Mouse (Mus musculus) cerebellum, adult 2 months (tissue): ENCODE measurements at regions not wholly inside any gene's neighbourhood (a gene's known extent, or its start where the extent isn't known, plus 50 kb on each side); places are given as distances from the start of the nearest gene placed in this dataset.

Experiments used
- CTCF ChIP-seq: fragments of 200-500 bp; IDR thresholded peaks from 2 replicates; pipeline ENCODE4 v1.5.1; 2011; ENCODE audit warnings: low read depth, mild to moderate bottlenecking, control low read depth, low read length, moderate library complexity, borderline replicate concordance; ENCODE audit not compliant: insufficient read depth
- POLR2A ChIP-seq: fragments of 200-500 bp; IDR thresholded peaks from 2 replicates; pipeline ENCODE4 v1.6.1; 2011; ENCODE audit warnings: low read length, control low read depth, borderline replicate concordance; ENCODE audit not compliant: insufficient read depth

DNA sequence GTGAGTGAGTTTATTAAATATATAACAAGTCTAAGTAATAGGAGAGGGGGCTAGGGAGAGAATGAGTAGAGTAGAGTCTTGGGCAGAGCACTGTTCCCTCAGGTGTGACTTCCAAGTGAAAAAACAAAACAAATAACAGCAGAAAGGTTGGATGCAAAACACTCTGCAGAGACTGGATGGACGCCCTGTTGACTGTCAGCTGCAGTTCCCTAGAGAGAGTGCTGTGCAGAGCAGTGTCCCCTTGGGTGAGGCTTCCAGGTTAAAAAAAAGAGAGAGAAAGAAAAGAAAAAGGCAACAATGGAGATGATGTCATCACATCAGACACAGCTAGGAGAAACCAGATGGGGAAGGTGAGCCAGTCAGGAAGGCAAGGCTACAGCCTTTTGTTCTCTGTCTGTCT, 137.6 kb upstream of the Hmgn3 start:
- TF ChIP-seq POLR2A, result no peak
- TF ChIP-seq CTCF, result no peak
